Mouse (Mus musculus): ENCODE data around the gene 1110051M20Rik. TPM values are rescaled to one million over a fixed set of nuclear protein-coding genes. Genes with fewer than 3 reads are reported as not detected.
"Not testable (repeated sequence)": the region's sequence is repeated elsewhere in the genome, so short reads cannot be mapped to it uniquely, and the experiment has no call there.

The 1110051M20Rik gene
- polyA plus RNA-seq (2011; ENCODE audit: insufficient read depth, insufficient read length, low read depth, missing spikeins) = 19.3 and 20.1 TPM in 2 replicates

DNA sequence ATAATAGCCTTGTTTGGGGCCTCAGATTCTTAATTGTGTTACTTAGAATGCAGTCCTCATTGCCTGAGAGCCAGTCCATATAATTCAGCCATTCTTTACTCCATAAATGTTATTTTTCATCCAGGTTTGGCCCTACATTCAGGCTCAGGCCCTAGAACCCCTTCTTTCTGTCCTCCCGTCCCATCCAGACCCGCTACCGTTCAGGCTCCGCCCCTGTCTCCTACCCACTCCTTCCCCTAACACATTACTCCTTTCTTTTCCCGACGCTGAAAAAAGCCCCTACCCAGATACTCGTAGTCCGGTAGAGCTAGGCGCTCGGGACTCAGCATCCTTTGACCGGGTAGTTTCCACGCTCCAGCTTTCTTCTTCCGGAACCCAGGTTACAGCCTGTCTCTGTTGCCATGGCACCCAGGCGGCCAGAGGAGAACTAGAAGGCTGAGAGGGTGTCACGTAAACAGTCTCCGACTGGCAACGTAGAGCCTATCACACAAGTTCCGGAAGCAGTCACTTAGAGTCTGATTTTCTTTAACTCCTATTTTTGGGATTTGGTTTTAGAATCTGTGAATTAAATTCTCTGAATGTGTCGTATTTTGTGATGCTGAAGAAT lies at the start of gene 1110051M20Rik:
1110051M20Rik (minus strand) TSS at position 419 of the 607 bp plus-strand sequence.
- Histone ChIP-seq H3K4me1 (ENCODE audit: control insufficient read depth, insufficient read depth, low read length) (no peaks in the 10 kb centered on the region), H3K27me3 (ENCODE audit: control insufficient read depth, insufficient read depth, low read length, poor library complexity, severe bottlenecking) (no peaks in the 10 kb centered on the region; the same call in 1 of the 2 replicates), H3K27ac (ENCODE audit: insufficient read depth, low read length) (no peak within 1 kb of the TSS), H3K36me3 (ENCODE audit: control insufficient read depth, insufficient read depth, low read length, poor library complexity, severe bottlenecking) (no peaks in the 10 kb centered on the region), H3K9me3 (replicated peaks; ENCODE audit: control insufficient read depth, insufficient read depth, low read length, poor library complexity, severe bottlenecking) (peaks cover 3% of the 10 kb centered on the region; the same call in 1 of the 2 replicates), H3K4me3 (ENCODE audit: low read depth, low read length) (peak within 1 kb of the TSS; percentile 88), H3K9ac (ENCODE audit: low read depth, poor library complexity, severe bottlenecking) (no peak within 1 kb of the TSS)
- TF ChIP-seq CTCF (IDR thresholded peaks at IDR 0.05; ENCODE audit: low read depth, low read length) = no peak
- TF ChIP-seq EP300 (IDR thresholded peaks at IDR 0.05; ENCODE audit: insufficient read depth, low read depth, low read length) = no peak
- no peak for TF ChIP-seq POLR2A (IDR thresholded peaks at IDR 0.05; ENCODE audit: insufficient read depth, low read length)

DNA sequence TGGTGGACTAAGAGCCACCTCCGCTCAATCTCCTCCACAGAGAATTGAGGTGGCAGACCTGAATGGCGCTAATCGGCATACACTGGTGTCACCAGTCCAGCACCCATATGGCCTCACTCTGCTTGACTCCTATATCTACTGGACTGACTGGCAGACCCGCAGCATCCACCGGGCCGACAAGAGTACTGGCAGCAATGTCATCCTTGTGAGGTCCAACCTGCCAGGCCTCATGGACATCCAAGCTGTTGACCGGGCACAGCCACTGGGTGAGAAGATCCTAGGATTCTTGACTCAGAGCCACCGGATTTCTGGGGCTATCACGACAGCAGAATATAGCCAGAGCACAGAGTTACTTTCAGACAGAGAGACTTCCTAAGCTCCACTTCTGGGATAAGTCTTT lies 49.5 kb upstream of the 1110051M20Rik start:
- Histone ChIP-seq H3K27ac (ENCODE audit: insufficient read depth, low read length) (no peak overlapping the region), H3K4me1 (ENCODE audit: control insufficient read depth, insufficient read depth, low read length) (no peaks in the 10 kb centered on the region), H3K4me3 (ENCODE audit: low read depth, low read length) (no peak overlapping the region), H3K36me3 (ENCODE audit: control insufficient read depth, insufficient read depth, low read length, poor library complexity, severe bottlenecking) (no peaks in the 10 kb centered on the region), H3K9ac (ENCODE audit: low read depth, poor library complexity, severe bottlenecking) (no peak overlapping the region), H3K9me3 (replicated peaks; ENCODE audit: control insufficient read depth, insufficient read depth, low read length, poor library complexity, severe bottlenecking) (no peaks in the 10 kb centered on the region), H3K27me3 (ENCODE audit: control insufficient read depth, insufficient read depth, low read length, poor library complexity, severe bottlenecking) (no peaks in the 10 kb centered on the region)
- TF ChIP-seq EP300 (IDR thresholded peaks at IDR 0.05; ENCODE audit: insufficient read depth, low read depth, low read length) (no peak), POLR2A (IDR thresholded peaks at IDR 0.05; ENCODE audit: insufficient read depth, low read length) (no peak)

DNA sequence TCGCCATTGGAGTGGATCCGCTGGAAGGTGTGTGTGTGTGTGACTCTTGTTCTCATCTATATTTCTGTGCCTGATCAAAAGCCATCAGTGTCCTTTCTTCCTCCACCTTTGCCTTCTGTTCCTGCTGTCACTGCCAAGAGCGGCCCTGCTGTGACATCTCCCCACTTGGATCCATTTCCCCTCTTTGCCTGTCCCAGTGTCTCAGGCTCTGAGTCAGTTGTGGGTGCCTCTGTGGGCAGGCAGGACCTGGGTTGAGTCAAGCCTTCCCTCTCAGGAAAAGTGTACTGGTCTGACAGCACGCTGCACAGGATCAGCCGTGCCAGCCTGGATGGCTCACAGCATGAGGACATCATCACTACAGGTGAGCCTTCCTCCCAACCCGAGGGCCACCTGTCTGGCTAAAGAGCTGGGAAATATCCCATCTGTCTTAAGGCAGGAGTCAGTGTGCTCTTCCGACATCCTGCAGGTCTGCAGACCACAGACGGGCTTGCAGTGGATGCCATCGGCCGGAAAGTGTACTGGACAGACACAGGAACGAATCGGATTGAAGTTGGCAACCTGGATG lies 47.6 kb upstream of the 1110051M20Rik start:
- H3K4me3 ChIP-seq (ENCODE audit: low read depth, low read length) = no peak overlapping the region
- H3K9me3 ChIP-seq (replicated peaks; ENCODE audit: control insufficient read depth, insufficient read depth, low read length, poor library complexity, severe bottlenecking) = no peaks in the 10 kb centered on the region
- no peaks in the 10 kb centered on the region for H3K36me3 ChIP-seq (ENCODE audit: control insufficient read depth, insufficient read depth, low read length, poor library complexity, severe bottlenecking)
- H3K4me1 ChIP-seq (ENCODE audit: control insufficient read depth, insufficient read depth, low read length) = no peaks in the 10 kb centered on the region
- H3K27ac ChIP-seq (ENCODE audit: insufficient read depth, low read length) = no peak overlapping the region
- no peak overlapping the region for H3K9ac ChIP-seq (ENCODE audit: low read depth, poor library complexity, severe bottlenecking)
- TF ChIP-seq CTCF (IDR thresholded peaks at IDR 0.05; ENCODE audit: low read depth, low read length) = no peak
- TF ChIP-seq EP300 (IDR thresholded peaks at IDR 0.05; ENCODE audit: insufficient read depth, low read depth, low read length) = no peak
- no peak for TF ChIP-seq POLR2A (IDR thresholded peaks at IDR 0.05; ENCODE audit: insufficient read depth, low read length)
- H3K27me3 ChIP-seq (ENCODE audit: control insufficient read depth, insufficient read depth, low read length, poor library complexity, severe bottlenecking) = no peaks in the 10 kb centered on the region

DNA sequence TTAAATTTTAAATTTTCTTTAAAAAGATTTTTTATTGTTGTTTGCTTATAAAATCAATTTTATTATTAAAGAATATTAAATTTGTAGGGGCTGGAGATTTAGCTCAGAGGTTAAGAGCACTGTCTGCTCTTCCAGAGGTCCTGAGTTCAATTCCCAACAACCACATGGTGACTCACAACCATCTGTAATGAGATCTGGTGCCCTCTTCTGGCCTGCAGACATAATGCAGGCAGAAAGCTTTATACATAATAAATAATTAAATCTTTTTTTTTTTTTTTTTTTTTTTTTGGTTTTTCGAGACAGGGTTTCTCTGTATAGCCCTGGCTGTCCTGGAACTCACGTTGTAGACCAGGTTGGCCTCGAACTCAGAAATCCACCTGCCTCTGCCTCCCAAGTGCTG lies 42.8 kb upstream of the 1110051M20Rik start:
- not testable (repeated sequence) for H3K9ac ChIP-seq (ENCODE audit: low read depth, poor library complexity, severe bottlenecking); H3K9me3 ChIP-seq (replicated peaks; ENCODE audit: control insufficient read depth, insufficient read depth, low read length, poor library complexity, severe bottlenecking); H3K4me1 ChIP-seq (ENCODE audit: control insufficient read depth, insufficient read depth, low read length); H3K27me3 ChIP-seq (ENCODE audit: control insufficient read depth, insufficient read depth, low read length, poor library complexity, severe bottlenecking); H3K27ac ChIP-seq (ENCODE audit: insufficient read depth, low read length); H3K36me3 ChIP-seq (ENCODE audit: control insufficient read depth, insufficient read depth, low read length, poor library complexity, severe bottlenecking); H3K4me3 ChIP-seq (ENCODE audit: low read depth, low read length)

- H3K27ac ChIP-seq (ENCODE audit: insufficient read depth, low read length) = no peak overlapping the region
- H3K9ac ChIP-seq (ENCODE audit: low read depth, poor library complexity, severe bottlenecking) = no peak overlapping the region
- H3K4me3 ChIP-seq (ENCODE audit: low read depth, low read length) = no peak overlapping the region
- H3K27me3 ChIP-seq (ENCODE audit: control insufficient read depth, insufficient read depth, low read length, poor library complexity, severe bottlenecking) = no peaks in the 10 kb centered on the region
- H3K9me3 ChIP-seq (replicated peaks; ENCODE audit: control insufficient read depth, insufficient read depth, low read length, poor library complexity, severe bottlenecking) = no peaks in the 10 kb centered on the region
- TF ChIP-seq EP300 (IDR thresholded peaks at IDR 0.05; ENCODE audit: insufficient read depth, low read depth, low read length) (no peak), POLR2A (IDR thresholded peaks at IDR 0.05; ENCODE audit: insufficient read depth, low read length) (no peak), CTCF (IDR thresholded peaks at IDR 0.05; ENCODE audit: low read depth, low read length) (no peak)
- H3K36me3 ChIP-seq (ENCODE audit: control insufficient read depth, insufficient read depth, low read length, poor library complexity, severe bottlenecking) = no peaks in the 10 kb centered on the region
- H3K4me1 ChIP-seq (ENCODE audit: control insufficient read depth, insufficient read depth, low read length) = no peaks in the 10 kb centered on the region
These were observed 40.8 kb upstream of the 1110051M20Rik start for GRCm38 (mm10) chr2:91485256-91485655.

- H3K4me1 ChIP-seq (ENCODE audit: control insufficient read depth, insufficient read depth, low read length) = no peaks in the 10 kb centered on the region
- no peaks in the 10 kb centered on the region for H3K36me3 ChIP-seq (ENCODE audit: control insufficient read depth, insufficient read depth, low read length, poor library complexity, severe bottlenecking)
- TF ChIP-seq POLR2A (IDR thresholded peaks at IDR 0.05; ENCODE audit: insufficient read depth, low read length) = no peak
- H3K27ac ChIP-seq (ENCODE audit: insufficient read depth, low read length) = no peak overlapping the region
- H3K27me3 ChIP-seq (ENCODE audit: control insufficient read depth, insufficient read depth, low read length, poor library complexity, severe bottlenecking) = no peaks in the 10 kb centered on the region
- H3K4me3 ChIP-seq (ENCODE audit: low read depth, low read length) = no peak overlapping the region
- H3K9me3 ChIP-seq (replicated peaks; ENCODE audit: control insufficient read depth, insufficient read depth, low read length, poor library complexity, severe bottlenecking) = no peaks in the 10 kb centered on the region
- no peak overlapping the region for H3K9ac ChIP-seq (ENCODE audit: low read depth, poor library complexity, severe bottlenecking)
These were observed 40.2 kb upstream of the 1110051M20Rik start for GRCm38 (mm10) chr2:91484698-91485097.
